29 mouse cellular contexts compared by ENCODE assay signal in the genomic region with DNA sequence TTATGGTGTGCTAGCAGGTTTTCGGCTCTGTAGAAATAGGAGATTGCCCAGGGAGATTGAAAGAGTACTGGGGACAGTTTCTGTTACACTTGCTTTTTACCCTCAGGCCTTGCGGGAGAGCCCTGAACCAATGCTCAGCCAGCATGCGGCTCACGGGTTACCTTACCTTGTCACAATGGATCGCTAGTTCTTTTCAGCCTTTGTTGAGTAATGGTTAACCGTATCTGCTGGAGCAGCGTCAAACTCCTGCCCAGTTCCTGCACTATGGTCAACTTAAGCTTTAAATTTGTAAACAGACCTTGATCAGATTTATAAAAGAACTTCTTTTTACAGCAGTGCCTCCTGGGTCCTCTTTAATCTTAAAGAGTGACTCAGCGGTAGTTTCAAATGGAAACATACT. TPM values are rescaled to one million over a fixed set of nuclear protein-coding genes. Genes with fewer than 3 reads are reported as not detected.
DNase-seq lines count a peak whose midpoint lies in the region; ATAC-seq and TF ChIP-seq lines count a peak whose summit lies in the region.
"Had no signal": no experiment of that assay in that cellular context is flagged by ENCODE, and none has a peak within 500 bp of the region (broad histone marks: within the 10 kb centered on the region; RNA-seq: fewer than 3 reads in every experiment).

No protein-coding gene starts in this region.

- WGBS in intestine, embryonic 14.5 days: 92% methylated on average over 8 of the region's 8 CpGs
- WGBS in intestine, postnatal 0 days: 88% methylated on average over 8 of the region's 8 CpGs

- no peaks in the 10 kb centered on the region for H3K4me1 ChIP-seq in intestine, embryonic 14.5 days (replicated peaks; ENCODE audit: control insufficient read depth, insufficient read depth, low read length)
- H3K4me1 ChIP-seq in intestine, postnatal 0 days (replicated peaks; ENCODE audit: control insufficient read depth, insufficient read depth, low read length): no peaks in the 10 kb centered on the region; the same call in 1 of the 2 replicates
- H3K4me1 ChIP-seq: forebrain, embryonic 10.5 days; forebrain, embryonic 13.5 days; hindbrain, embryonic 10.5 days; hindbrain, embryonic 13.5 days had no signal

- H3K36me3 ChIP-seq in intestine, embryonic 14.5 days (ENCODE audit: control insufficient read depth, insufficient read depth, low read length): peaks cover 82% of the 10 kb centered on the region
- peaks cover 53% of the 10 kb centered on the region for H3K36me3 ChIP-seq in intestine, postnatal 0 days (ENCODE audit: control insufficient read depth, insufficient read depth)
- H3K36me3 ChIP-seq: G1E had no signal

- H3K4me3 ChIP-seq in intestine, embryonic 14.5 days (ENCODE audit: low read depth, low read length): no peak overlapping the region
- H3K4me3 ChIP-seq in intestine, postnatal 0 days (ENCODE audit: low read depth, low read length): no peak overlapping the region
- H3K4me3 ChIP-seq: forebrain, embryonic 10.5 days; forebrain, embryonic 13.5 days; heart, embryonic 12.5 days; heart, embryonic 15.5 days; hindbrain, embryonic 10.5 days; hindbrain, embryonic 13.5 days had no signal

- no peaks in the 10 kb centered on the region for H3K9me3 ChIP-seq in intestine, embryonic 14.5 days (ENCODE audit: control insufficient read depth, low read length)
- no peaks in the 10 kb centered on the region for H3K9me3 ChIP-seq in intestine, postnatal 0 days (ENCODE audit: control insufficient read depth)
- H3K9me3 ChIP-seq: forebrain, embryonic 10.5 days; forebrain, embryonic 13.5 days; heart, embryonic 12.5 days; heart, embryonic 15.5 days; hindbrain, embryonic 10.5 days; hindbrain, embryonic 13.5 days had no signal

- no peak overlapping the region for H3K27ac ChIP-seq in intestine, embryonic 14.5 days (ENCODE audit: low read depth)
- H3K27ac ChIP-seq in intestine, postnatal 0 days (ENCODE audit: low read depth, low read length): no peak overlapping the region
- H3K27ac ChIP-seq: forebrain, embryonic 10.5 days; forebrain, embryonic 13.5 days; heart, embryonic 15.5 days; hindbrain, embryonic 10.5 days; hindbrain, embryonic 13.5 days had no signal

- no peak for TF ChIP-seq CTCF in intestine, postnatal 0 days (IDR thresholded peaks at IDR 0.05; ENCODE audit: low read depth)

- no peaks in the 10 kb centered on the region for H3K27me3 ChIP-seq in intestine, embryonic 14.5 days (replicated peaks; ENCODE audit: control insufficient read depth, insufficient read depth, low read length)
- no peaks in the 10 kb centered on the region for H3K27me3 ChIP-seq in intestine, postnatal 0 days (replicated peaks; ENCODE audit: control insufficient read depth, insufficient read depth, low read length)
- H3K27me3 ChIP-seq: CH12.LX; forebrain, embryonic 13.5 days; heart, embryonic 12.5 days; heart, embryonic 15.5 days; hindbrain, embryonic 13.5 days; Patski had no signal

- DNase-seq in intestine, embryonic 14.5 days (ENCODE audit: low spot score): peak; percentile 6
- DNase-seq in kidney, postnatal 10 days: peak; percentile 39
- no peak for DNase-seq in kidney, adult 11 months
- peak; percentile 25 to 41 for DNase-seq in kidney, postnatal 36 days
- DNase-seq in kidney, adult 18-20 months: no peak
- DNase-seq: adrenal gland, postnatal 10 days; adrenal gland, postnatal 36 days; B cell, adult 2 months; cerebellum, adult 18-20 months; cerebellum, adult 9-10 months; cerebellum, postnatal 14 days; gastrocnemius, postnatal 10 days; gastrocnemius, postnatal 36 days; heart, postnatal 10 days; heart, postnatal 36 days had no signal

- no peak for ATAC-seq in intestine, embryonic 14.5 days (replicated peaks; ENCODE audit: low FRiP score, low TSS enrichment, low read depth)
- ATAC-seq in intestine, postnatal 0 days: no peak
- ATAC-seq: forebrain, embryonic 13.5 days; forebrain, embryonic 16.5 days; hindbrain, embryonic 16.5 days; Patski had no signal

- no peak overlapping the region for H3K4me2 ChIP-seq in intestine, embryonic 14.5 days (ENCODE audit: low read length)
- H3K4me2 ChIP-seq in intestine, postnatal 0 days (replicated peaks; ENCODE audit: low read depth): no peak overlapping the region
- H3K4me2 ChIP-seq: forebrain, embryonic 13.5 days; heart, embryonic 12.5 days; heart, embryonic 15.5 days; hindbrain, embryonic 13.5 days had no signal

- H3K9ac ChIP-seq in intestine, embryonic 14.5 days (ENCODE audit: low read length): no peak overlapping the region
- no peak overlapping the region for H3K9ac ChIP-seq in intestine, postnatal 0 days (ENCODE audit: low read depth, low read length)
- H3K9ac ChIP-seq: forebrain, embryonic 13.5 days; heart, embryonic 12.5 days; heart, embryonic 15.5 days; hindbrain, embryonic 13.5 days had no signal

RNA-seq across cellular contexts. Expression of a gene that starts 53.1 kb away (rescaled TPM):
- polyA plus RNA-seq in intestine, embryonic 14.5 days (2014; fragmentation: Nextera tagmentation; extraction: Ambion mirVana): 0.11 and 0.15 TPM in 2 replicates
- polyA plus RNA-seq in intestine, postnatal 0 days (2015; fragmentation: Nextera tagmentation; extraction: Ambion mirVana): 0.18 TPM in 1 of 2 replicates, not detected in the other
- polyA plus RNA-seq: embryonic facial prominence, embryonic 11.5 days; embryonic facial prominence, embryonic 14.5 days; G1E; heart, embryonic 12.5 days; heart, embryonic 15.5 days; Patski had no signal

Comparison
In these comparisons a context has a peak if more than half of its experiments do, and no peak if none do; other contexts are left out.
1. DNase-seq: peak in intestine, embryonic 14.5 days (single experiment), kidney, postnatal 10 days (single experiment) and kidney, postnatal 36 days (2 of 2); none in kidney, adult 11 months (single experiment) and kidney, adult 18-20 months (single experiment).